ENCODE assay signal across 8 mouse cellular contexts in genomic region chr5:118477131-118478119, GRCm38 (mm10).
DNase-seq lines count a peak whose midpoint lies in the region; ATAC-seq lines count a peak whose summit lies in the region.

No protein-coding gene starts in this region.

- no peak for DNase-seq in lung, postnatal 14 days
- no peak for DNase-seq in liver, embryonic 11.5 days (ENCODE audit: low spot score)
- DNase-seq in thymus, postnatal 0 days (ENCODE audit: low spot score) = peak; percentile 46
- no peak for DNase-seq in gastrocnemius, postnatal 25 days
- DNase-seq in yolk sac, embryonic 10.5 days (ENCODE audit: low spot score) = no peak
- no peak for DNase-seq in adrenal gland, postnatal 25 days

- peaks cover 10% of the 10 kb centered on the region for H3K4me1 ChIP-seq in lung, embryonic 16.5 days (replicated peaks; ENCODE audit: control insufficient read depth, insufficient read depth, low read length)
- H3K4me1 ChIP-seq in liver, embryonic 11.5 days (replicated peaks; ENCODE audit: control insufficient read depth, insufficient read depth, low read length) = peaks cover 52% of the 10 kb centered on the region

- no peaks in the 10 kb centered on the region for H3K27me3 ChIP-seq in lung, embryonic 16.5 days (ENCODE audit: control insufficient read depth, insufficient read depth, low read depth, low read length)
- H3K27me3 ChIP-seq in liver, embryonic 11.5 days (replicated peaks; ENCODE audit: control insufficient read depth, insufficient read depth, low read length) = no peaks in the 10 kb centered on the region

- WGBS in lung, embryonic 16.5 days = 54% methylated on average over 19 of the region's 19 CpGs
- 47% methylated on average over 19 of the region's 19 CpGs for whole genome bisulfite sequencing in liver, embryonic 11.5 days

- no peak for ATAC-seq in lung, embryonic 16.5 days (ENCODE audit: low read depth)
- peak; percentile 24 for ATAC-seq in granulocyte monocyte progenitor cell, adult 5-6 weeks (replicated peaks; ENCODE audit: poor library complexity, severe bottlenecking)
- ATAC-seq in liver, embryonic 11.5 days (replicated peaks; ENCODE audit: low FRiP score) = no peak

- H3K4me2 ChIP-seq in lung, embryonic 16.5 days (ENCODE audit: low read depth, low read length) = peak overlapping the region; percentile 58
- H3K4me2 ChIP-seq in liver, embryonic 11.5 days = peak overlapping the region; percentile 77

- H3K9me3 ChIP-seq in lung, embryonic 16.5 days (ENCODE audit: control insufficient read depth, low read length) = no peaks in the 10 kb centered on the region
- no peaks in the 10 kb centered on the region for H3K9me3 ChIP-seq in liver, embryonic 11.5 days (ENCODE audit: control insufficient read depth, low read length)

- no peak overlapping the region; the same call in 1 of the 2 replicates for H3K27ac ChIP-seq in lung, embryonic 16.5 days (ENCODE audit: low read length)
- peak overlapping the region; percentile 85; the same call in 1 of the 2 replicates for H3K27ac ChIP-seq in liver, embryonic 11.5 days (ENCODE audit: low read depth, low read length)

- H3K9ac ChIP-seq in lung, embryonic 16.5 days (ENCODE audit: low read length) = no peak overlapping the region
- H3K9ac ChIP-seq in liver, embryonic 11.5 days (ENCODE audit: low read depth, low read length) = peak overlapping the region; percentile 66

- H3K36me3 ChIP-seq in lung, embryonic 16.5 days (ENCODE audit: control insufficient read depth, insufficient read depth, low read length) = no peaks in the 10 kb centered on the region
- H3K36me3 ChIP-seq in liver, embryonic 11.5 days (ENCODE audit: control insufficient read depth, insufficient read depth, low read length) = no peaks in the 10 kb centered on the region

- H3K4me3 ChIP-seq in lung, embryonic 16.5 days (ENCODE audit: low read length) = peak overlapping the region; percentile 28
- peak overlapping the region; percentile 45 for H3K4me3 ChIP-seq in liver, embryonic 11.5 days (ENCODE audit: low read depth, low read length)
